Mouse (Mus musculus): ENCODE results near the gene Sbsn. TPM values are rescaled to one million over a fixed set of nuclear protein-coding genes. Genes with fewer than 3 reads are reported as not detected.
"Not testable (repeated sequence)": the region's sequence is repeated elsewhere in the genome, so short reads cannot be mapped to it uniquely, and the experiment has no call there.

Gene Sbsn
- polyA plus RNA-seq, 1 experiment from 2014 or later = 3.3 TPM

- H3K27me3 ChIP-seq = no peaks in the 10 kb centered on the region
- H3K9me3 ChIP-seq = no peaks in the 10 kb centered on the region
- H3K9ac ChIP-seq = peak within 1 kb of the TSS; percentile 90
- H3K4me2 ChIP-seq = peak within 1 kb of the TSS; percentile 78
- WGBS = under 1% methylated on average over 60 of the region's 60 CpGs
- peaks cover 30% of the 10 kb centered on the region for H3K36me3 ChIP-seq
- ATAC-seq (ENCODE audit: insufficient number of reproducible peaks, insufficient read depth, low FRiP score, low TSS enrichment, low read depth) = peak; percentile 93
- peak within 1 kb of the TSS; percentile 80 for H3K4me3 ChIP-seq
- peak within 1 kb of the TSS; percentile 89 for H3K27ac ChIP-seq
- H3K4me1 ChIP-seq = peaks cover 17% of the 10 kb centered on the region
Measured at GRCm38 (mm10) chr7:30729396-30730063, 21.7 kb upstream of the Sbsn start, which contains the start of gene Tmem147. Tmem147 (minus strand) TSS chr7:30729540.

- H3K27ac ChIP-seq = peak overlapping the region; percentile 89
- H3K36me3 ChIP-seq = peaks cover 35% of the 10 kb centered on the region
- H3K4me2 ChIP-seq = peak overlapping the region; percentile 78
- 24% methylated on average over 13 of the region's 22 CpGs for WGBS
- ATAC-seq (ENCODE audit: insufficient number of reproducible peaks, insufficient read depth, low FRiP score, low TSS enrichment, low read depth); H3K27me3 ChIP-seq; H3K9me3 ChIP-seq: not testable (repeated sequence)
- H3K4me3 ChIP-seq = peak overlapping the region; percentile 80
- H3K4me1 ChIP-seq = peaks cover 17% of the 10 kb centered on the region
- peak overlapping the region; percentile 90 for H3K9ac ChIP-seq
Measured at GRCm38 (mm10) chr7:30730064-30730722, 21.1 kb upstream of the Sbsn start.

- Histone ChIP-seq H3K36me3 (peaks cover 63% of the 10 kb centered on the region), H3K4me3 (no peak overlapping the region), H3K9ac (no peak overlapping the region), H3K27ac (no peak overlapping the region), H3K9me3 (no peaks in the 10 kb centered on the region), H3K27me3 (no peaks in the 10 kb centered on the region), H3K4me2 (no peak overlapping the region), H3K4me1 (no peaks in the 10 kb centered on the region)
- WGBS = 85% methylated on average over 3 of the region's 3 CpGs
- no peak for ATAC-seq (ENCODE audit: insufficient number of reproducible peaks, insufficient read depth, low FRiP score, low TSS enrichment, low read depth)
Measured at GRCm38 (mm10) chr7:30736211-30736610, 15.1 kb upstream of the Sbsn start.

- not testable (repeated sequence) for H3K4me3 ChIP-seq; H3K27me3 ChIP-seq; H3K9me3 ChIP-seq; H3K4me2 ChIP-seq; H3K27ac ChIP-seq; H3K4me1 ChIP-seq; ATAC-seq (ENCODE audit: insufficient number of reproducible peaks, insufficient read depth, low FRiP score, low TSS enrichment, low read depth); H3K9ac ChIP-seq
- H3K36me3 ChIP-seq = peaks cover 18% of the 10 kb centered on the region
- WGBS = 78% methylated on average over 2 of the region's 2 CpGs
Measured at GRCm38 (mm10) chr7:30742570-30742969, 8.7 kb upstream of the Sbsn start.

- not testable (repeated sequence) for H3K4me3 ChIP-seq; ATAC-seq (ENCODE audit: insufficient number of reproducible peaks, insufficient read depth, low FRiP score, low TSS enrichment, low read depth); H3K27ac ChIP-seq; H3K4me2 ChIP-seq; H3K9me3 ChIP-seq; H3K27me3 ChIP-seq; H3K9ac ChIP-seq; H3K4me1 ChIP-seq
- H3K36me3 ChIP-seq = peaks cover 21% of the 10 kb centered on the region
- 69% methylated on average over 1 of the region's 4 CpGs for WGBS
Measured at GRCm38 (mm10) chr7:30743617-30744016, 7.7 kb upstream of the Sbsn start, which contains the start of gene Gapdhs. Gapdhs (minus strand) TSS chr7:30743681.

- Histone ChIP-seq H3K4me2 (no peak overlapping the region), H3K36me3 (peaks cover 21% of the 10 kb centered on the region), H3K4me3 (no peak overlapping the region), H3K4me1 (peaks cover 7% of the 10 kb centered on the region; the same call in 1 of the 2 replicates), H3K27me3 (no peaks in the 10 kb centered on the region), H3K9me3 (peaks cover 4% of the 10 kb centered on the region; the same call in 1 of the 2 replicates), H3K27ac (no peak overlapping the region), H3K9ac (no peak overlapping the region)
- WGBS = 54% methylated on average over 4 of the region's 4 CpGs
- ATAC-seq (ENCODE audit: insufficient number of reproducible peaks, insufficient read depth, low FRiP score, low TSS enrichment, low read depth) = no peak
Measured at GRCm38 (mm10) chr7:30744022-30744598, 7.2 kb upstream of the Sbsn start.

- peaks cover 7% of the 10 kb centered on the region; the same call in 1 of the 2 replicates for H3K4me1 ChIP-seq
- H3K4me2 ChIP-seq = no peak overlapping the region
- H3K9ac ChIP-seq = no peak overlapping the region
- 85% methylated on average over 7 of the region's 7 CpGs for WGBS
- no peaks in the 10 kb centered on the region for H3K27me3 ChIP-seq
- peaks cover 4% of the 10 kb centered on the region; the same call in 1 of the 2 replicates for H3K9me3 ChIP-seq
- no peak overlapping the region for H3K27ac ChIP-seq
- peaks cover 8% of the 10 kb centered on the region for H3K36me3 ChIP-seq
- ATAC-seq (ENCODE audit: insufficient number of reproducible peaks, insufficient read depth, low FRiP score, low TSS enrichment, low read depth) = no peak
- H3K4me3 ChIP-seq = no peak overlapping the region
Measured at GRCm38 (mm10) chr7:30747525-30748204, 3.6 kb upstream of the Sbsn start.

GRCm38 (mm10) chr7:30749824-30750606 is 1.3 kb upstream of the Sbsn start:
- H3K9ac ChIP-seq = no peak overlapping the region
- no peak for ATAC-seq (ENCODE audit: insufficient number of reproducible peaks, insufficient read depth, low FRiP score, low TSS enrichment, low read depth)
- H3K4me1 ChIP-seq = no peaks in the 10 kb centered on the region
- H3K36me3 ChIP-seq = peaks cover 28% of the 10 kb centered on the region
- H3K4me2 ChIP-seq = no peak overlapping the region
- peaks cover 1% of the 10 kb centered on the region; the same call in 1 of the 2 replicates for H3K9me3 ChIP-seq
- WGBS = 73% methylated on average over 13 of the region's 13 CpGs
- no peak overlapping the region for H3K27ac ChIP-seq
- no peaks in the 10 kb centered on the region for H3K27me3 ChIP-seq
- no peak overlapping the region for H3K4me3 ChIP-seq

GRCm38 (mm10) chr7:30757001-30757400 is 5.7 kb downstream of the Sbsn start:
- Histone ChIP-seq H3K4me1 (no peaks in the 10 kb centered on the region), H3K4me3 (no peak overlapping the region), H3K9ac (no peak overlapping the region), H3K27ac (no peak overlapping the region), H3K36me3 (peaks cover 34% of the 10 kb centered on the region), H3K9me3 (peaks cover 5% of the 10 kb centered on the region; the same call in 1 of the 2 replicates), H3K27me3 (no peaks in the 10 kb centered on the region), H3K4me2 (no peak overlapping the region)
- ATAC-seq (ENCODE audit: insufficient number of reproducible peaks, insufficient read depth, low FRiP score, low TSS enrichment, low read depth) = no peak
- 73% methylated on average over 3 of the region's 3 CpGs for WGBS

- H3K9me3 ChIP-seq = peaks cover 5% of the 10 kb centered on the region; the same call in 1 of the 2 replicates
- no peak overlapping the region for H3K9ac ChIP-seq
- ATAC-seq (ENCODE audit: insufficient number of reproducible peaks, insufficient read depth, low FRiP score, low TSS enrichment, low read depth) = no peak
- H3K4me3 ChIP-seq = no peak overlapping the region
- WGBS = 22% methylated on average over 4 of the region's 4 CpGs
- no peaks in the 10 kb centered on the region for H3K4me1 ChIP-seq
- no peak overlapping the region for H3K27ac ChIP-seq
- H3K27me3 ChIP-seq = no peaks in the 10 kb centered on the region
- peaks cover 26% of the 10 kb centered on the region for H3K36me3 ChIP-seq
- H3K4me2 ChIP-seq = no peak overlapping the region
Measured at GRCm38 (mm10) chr7:30758853-30759252, 7.6 kb downstream of the Sbsn start.
